Mouse (Mus musculus): ENCODE measurements around the gene Aph1a.
"Not testable (repeated sequence)": the region's sequence is repeated elsewhere in the genome, so short reads cannot be mapped to it uniquely, and the experiment has no call there.

Aph1a gene

DNA sequence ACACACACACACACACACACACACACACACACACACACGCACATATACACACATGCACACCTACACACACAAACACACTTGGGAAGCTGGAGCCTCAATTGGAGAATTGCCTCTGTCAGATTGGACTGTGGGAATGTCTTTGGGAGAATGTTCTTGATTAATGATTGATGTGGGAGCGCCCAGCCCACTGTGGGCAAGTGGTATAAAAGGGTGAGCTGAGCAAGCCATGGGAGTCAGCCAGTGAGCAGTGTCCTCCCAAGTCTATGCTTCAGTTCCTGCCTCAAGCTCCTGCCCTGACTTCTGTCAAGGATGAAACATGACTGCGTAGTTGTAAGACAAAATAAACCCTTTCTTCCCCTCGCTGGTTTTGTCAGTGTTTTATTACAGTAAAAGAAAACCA is 6.2 kb upstream of the Aph1a start:
- no peak for DNase-seq (ENCODE audit: low spot score)

DNA sequence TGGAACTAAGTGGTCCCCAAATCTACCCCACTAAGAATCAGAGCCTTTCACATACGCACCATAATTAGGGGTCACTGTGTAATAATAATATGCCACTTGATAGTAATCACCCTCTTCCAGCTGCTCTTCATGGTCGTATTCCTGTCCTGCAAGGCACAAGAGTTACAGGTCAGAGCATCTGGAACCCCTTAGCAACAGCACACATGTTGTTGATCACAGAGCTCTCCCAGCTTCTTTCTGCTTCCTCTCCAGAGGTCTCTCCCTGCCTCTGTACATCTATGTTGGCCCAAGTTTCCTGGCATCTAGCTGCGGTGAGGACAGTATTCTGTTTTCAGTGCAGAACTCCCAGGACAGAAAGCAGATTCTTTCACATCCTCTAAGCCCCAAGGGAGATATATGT is 4.1 kb upstream of the Aph1a start:
- DNase-seq (ENCODE audit: low spot score): peak; percentile 55

DNA sequence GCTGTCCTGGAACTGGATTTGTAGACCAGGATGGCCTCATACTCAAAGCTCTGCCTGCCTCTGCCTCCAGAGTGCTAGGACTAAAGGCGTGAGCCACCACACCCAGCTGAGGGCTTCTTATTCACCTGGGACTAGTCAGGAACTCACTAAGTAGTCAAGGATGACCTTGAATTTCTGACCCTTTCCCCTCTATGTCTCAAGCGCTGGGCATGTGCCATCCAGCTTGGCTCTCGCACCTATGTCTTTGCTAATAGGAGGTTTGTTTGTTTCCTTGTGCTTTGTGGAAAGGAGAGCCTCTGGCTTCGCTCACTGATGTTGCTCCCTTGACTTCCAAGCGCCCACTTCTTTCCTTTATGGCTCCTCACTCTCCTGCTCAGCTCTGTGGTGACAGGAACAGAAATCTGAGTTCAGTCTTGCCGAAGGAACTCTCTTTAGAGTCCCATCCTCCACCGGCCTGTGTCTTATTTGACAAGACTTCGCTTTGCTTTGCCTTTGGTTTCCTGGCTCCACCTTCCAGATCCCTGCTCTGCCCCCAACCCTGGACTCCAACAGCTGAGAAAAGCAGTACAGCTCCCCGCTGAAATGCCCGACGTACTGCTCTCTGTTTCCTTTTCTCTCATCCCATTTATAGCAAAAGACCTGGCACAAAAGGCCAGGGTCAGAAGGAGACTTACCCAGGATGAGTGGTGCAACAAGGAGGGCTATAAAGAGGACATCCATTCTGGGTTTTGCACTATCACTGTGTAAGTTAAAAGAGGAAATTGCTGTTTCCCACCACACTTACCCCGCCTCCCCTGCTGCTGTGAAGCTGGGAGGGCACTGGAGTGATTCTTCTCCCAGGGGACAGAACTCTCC is 2.3 kb upstream of the Aph1a start, which contains the start of gene BC028528:
Gene BC028528, minus strand, starts transcription at position 795 of the 855 bp plus-strand sequence.
- peak; percentile 75 for DNase-seq (ENCODE audit: low spot score)

DNA sequence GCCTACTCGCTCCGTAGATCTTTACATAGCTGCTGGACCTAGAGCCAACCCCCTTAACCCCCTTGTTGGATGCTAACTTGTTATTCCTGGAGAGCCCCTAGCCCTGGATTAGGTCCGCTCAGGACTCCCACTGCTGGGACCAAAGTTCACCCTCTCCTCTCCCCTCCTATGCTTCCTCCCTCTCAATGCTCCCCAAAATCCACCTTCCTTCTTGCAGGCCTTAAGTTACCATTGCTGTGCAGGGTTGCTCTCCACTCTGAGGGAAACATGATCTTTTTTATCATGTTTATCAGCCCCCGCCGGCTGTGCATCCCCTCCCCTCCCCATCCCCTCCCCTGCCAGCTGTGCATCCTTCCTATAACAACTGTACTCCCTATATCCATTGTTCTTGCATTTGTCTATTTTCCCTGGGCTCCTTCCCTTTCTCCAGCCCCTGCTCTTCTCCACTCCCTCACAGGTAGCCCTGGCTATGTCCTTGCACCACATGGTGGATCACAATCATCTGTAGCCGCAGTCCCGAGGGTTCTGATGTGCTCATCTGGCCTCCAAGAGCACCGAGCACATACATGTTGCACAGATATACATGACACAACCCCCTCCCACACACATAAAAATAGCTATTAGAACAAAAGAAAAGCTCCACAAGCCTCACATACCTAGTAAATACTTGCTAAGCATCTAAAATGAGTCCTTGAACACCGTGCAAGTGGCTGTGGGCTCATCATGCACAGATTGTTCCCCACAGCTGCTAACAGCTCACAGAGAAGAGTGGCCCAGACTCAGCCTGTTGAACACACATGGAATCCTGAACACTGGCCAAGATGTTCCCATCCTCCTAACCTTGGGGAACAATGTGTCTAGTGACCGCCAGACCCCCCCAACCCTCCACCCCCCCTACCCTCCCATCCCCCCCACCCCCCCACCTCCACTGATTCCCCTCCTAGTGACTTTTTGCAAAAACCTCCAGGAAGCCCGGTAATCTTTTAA is 1.4 kb upstream of the Aph1a start:
- DNase-seq (ENCODE audit: low spot score): no peak

DNA sequence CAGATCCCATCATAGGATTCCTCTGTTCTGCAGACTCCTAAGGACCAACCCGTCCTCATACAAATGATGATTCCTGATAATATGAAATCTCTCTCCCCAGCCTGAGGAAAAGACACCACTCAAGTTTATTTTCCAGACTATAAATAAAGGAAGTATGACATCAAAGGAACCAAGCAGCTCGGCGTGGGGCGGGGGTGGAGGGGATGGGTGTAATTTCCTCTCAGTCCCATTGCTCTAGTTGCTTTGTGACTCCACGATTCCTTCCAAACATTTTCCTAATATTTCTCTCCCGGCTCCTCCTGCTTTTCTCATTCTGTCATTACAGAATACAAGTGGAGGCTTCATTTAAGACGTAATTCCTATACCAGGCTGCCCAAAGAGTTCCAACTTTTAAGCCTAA is 643 bp upstream of the Aph1a start:
- DNase-seq (ENCODE audit: low spot score): no peak

DNA sequence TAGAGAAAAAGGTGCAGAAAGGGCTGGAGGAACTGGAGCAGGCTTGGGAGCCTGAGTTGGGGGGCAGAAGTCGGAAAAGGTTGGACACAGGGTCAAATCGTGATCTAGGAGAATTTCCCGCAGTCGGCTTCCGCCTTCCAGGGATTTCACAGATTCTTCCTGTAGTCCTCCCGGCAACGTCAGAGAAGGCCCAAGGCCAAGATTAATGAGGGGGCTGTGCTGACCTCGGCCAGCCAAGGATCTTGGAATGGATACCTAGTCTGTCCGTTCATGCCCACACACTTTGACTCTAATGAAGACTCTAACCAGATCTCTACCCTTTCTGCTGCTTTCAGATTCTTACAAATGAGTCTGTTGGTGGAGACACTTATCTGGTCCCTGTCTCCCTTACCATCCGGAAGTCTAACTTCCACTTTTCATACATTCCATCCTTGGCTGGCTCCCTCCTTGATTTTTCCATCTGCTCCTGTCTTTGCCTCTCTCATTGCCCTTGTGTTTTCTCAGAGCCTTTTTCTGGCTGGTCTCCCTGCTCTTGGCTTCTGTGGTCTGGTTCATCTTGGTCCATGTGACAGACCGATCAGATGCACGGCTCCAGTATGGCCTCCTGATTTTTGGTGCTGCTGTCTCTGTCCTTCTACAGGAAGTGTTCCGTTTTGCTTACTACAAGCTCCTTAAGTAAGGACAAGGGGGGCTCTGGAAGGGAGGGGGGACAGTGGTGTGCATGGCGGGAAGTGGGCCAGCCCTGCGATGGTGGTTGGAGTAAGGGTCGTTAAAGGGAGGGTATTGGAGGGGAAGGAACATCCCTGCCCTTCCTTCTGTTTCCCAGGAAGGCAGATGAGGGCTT is 770 bp downstream of the Aph1a start:
- DNase-seq (ENCODE audit: low spot score): peak; percentile 67

DNA sequence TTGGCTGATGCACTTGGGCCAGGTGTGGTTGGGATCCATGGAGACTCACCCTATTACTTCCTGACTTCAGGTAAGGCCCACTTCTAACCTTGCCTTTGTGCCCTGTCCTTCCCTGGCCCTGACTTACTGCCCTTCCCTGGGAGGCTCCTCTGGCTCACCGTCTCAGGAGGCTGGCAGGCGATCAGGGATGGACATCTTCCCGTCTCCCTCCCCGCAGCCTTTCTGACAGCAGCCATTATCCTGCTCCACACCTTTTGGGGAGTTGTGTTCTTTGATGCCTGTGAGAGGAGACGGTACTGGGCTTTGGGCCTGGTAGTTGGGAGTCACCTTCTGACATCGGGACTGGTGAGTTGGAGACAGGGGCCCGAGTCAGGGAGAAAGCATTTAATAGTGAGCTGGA is 1.7 kb downstream of the Aph1a start:
- not testable (repeated sequence) for DNase-seq (ENCODE audit: low spot score)

DNA sequence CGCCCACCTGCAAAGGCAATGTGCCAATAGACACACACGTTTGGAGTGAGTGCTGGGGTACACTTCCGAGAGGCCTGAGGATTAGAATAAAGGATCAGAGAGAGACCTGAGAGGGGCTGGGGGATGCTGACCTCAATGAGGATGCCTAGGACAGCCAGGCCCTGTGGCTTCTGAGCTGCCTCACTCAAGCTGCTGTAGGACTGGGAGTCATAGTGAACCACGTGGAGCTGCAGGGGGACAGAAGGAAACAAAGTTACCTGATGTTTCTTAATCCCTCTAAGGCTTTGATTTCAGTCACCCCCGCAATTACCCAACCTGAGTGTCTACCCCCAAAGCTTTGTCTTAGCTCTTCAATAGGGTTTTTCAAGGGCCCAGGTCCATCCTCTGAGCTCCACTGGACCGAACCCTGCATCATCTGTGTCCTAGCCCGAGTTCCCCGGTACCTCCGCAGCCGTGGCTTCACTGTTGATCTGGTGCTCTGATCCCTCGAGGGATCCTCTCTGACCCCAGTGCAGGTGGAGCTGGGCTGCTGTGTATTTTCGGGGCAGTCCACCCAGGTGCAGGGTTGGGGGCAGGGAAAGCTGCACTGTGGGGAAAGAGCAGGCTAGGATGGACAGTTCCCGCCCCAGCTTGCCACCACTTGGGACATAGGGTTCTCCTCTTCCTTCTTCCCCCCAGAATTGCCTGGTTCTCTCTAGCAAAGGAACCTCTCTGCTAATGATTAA is 6.2 kb downstream of the Aph1a start:
- DNase-seq (ENCODE audit: low spot score): no peak

DNA sequence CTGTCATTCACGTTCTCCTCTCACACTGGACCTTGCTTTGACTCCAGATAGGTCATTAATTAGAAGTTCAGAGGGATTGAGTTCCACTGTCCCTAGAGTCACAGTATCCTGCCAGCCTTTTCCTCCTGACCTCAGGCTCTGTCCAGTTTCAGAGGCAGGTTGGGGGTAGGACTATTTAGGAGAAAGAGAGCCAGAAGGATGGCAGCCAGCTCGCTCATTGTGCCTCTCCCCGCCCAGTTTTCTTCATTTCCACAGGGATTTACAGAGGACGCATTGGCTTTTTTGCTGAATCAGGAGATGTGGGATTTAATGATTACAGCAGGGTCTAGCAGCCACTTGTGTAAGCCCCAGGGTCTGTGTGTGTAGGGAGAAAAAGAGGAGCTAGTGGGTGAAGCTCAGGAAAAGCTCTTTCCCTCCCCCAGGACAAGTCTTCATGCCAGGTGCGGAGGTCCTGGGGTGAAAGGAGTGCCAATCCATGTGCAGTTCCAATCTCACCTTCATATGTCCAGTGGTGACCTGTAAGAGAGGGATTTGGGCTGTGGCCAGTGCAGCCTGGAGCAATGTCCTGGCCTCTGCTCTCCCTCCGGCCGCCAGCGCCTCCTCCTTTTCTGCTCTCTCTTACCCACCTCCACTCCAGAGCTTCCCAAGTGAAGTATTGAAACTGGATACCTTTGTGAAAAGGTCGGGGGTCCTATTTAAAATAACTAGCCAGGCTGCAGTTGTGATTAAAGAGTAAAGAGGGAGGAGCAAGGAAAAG is 8.0 kb downstream of the Aph1a start:
- no peak for DNase-seq (ENCODE audit: low spot score)

DNA sequence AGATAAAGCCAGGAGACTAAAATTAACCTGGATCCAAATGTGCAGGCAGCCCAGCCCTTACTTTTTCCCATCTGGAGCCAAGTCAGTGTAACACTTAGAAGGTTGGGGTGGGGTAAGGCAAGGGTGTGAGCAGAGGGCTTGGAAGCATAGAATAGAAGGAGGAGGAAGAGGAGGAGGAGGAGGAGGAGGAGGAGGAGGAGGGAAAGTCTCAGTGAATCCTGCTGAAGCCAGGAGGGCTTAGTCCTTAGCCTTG is 8.5 kb downstream of the Aph1a start:
- DNase-seq (ENCODE audit: low spot score): no peak

DNA sequence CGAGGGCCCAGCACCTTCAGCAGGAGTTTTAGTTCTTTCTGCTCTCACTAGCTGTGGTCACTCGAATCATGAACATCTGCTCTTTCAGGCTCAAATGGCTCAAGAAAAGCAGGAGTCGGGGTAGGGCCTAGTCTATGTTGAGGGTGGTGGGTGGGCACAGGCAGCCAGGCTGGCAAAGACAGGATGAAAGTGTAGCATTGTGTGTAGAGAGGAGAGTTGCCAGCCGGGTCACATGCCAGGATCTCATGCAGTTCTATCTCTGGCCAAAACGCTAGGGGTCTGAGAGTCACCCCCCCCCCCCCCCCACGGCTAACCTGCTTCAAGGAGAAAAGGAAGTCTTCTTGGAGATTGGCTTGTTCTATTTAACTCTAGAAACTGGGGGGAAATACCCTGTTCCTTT is 8.9 kb downstream of the Aph1a start:
- DNase-seq (ENCODE audit: low spot score): no peak

DNA sequence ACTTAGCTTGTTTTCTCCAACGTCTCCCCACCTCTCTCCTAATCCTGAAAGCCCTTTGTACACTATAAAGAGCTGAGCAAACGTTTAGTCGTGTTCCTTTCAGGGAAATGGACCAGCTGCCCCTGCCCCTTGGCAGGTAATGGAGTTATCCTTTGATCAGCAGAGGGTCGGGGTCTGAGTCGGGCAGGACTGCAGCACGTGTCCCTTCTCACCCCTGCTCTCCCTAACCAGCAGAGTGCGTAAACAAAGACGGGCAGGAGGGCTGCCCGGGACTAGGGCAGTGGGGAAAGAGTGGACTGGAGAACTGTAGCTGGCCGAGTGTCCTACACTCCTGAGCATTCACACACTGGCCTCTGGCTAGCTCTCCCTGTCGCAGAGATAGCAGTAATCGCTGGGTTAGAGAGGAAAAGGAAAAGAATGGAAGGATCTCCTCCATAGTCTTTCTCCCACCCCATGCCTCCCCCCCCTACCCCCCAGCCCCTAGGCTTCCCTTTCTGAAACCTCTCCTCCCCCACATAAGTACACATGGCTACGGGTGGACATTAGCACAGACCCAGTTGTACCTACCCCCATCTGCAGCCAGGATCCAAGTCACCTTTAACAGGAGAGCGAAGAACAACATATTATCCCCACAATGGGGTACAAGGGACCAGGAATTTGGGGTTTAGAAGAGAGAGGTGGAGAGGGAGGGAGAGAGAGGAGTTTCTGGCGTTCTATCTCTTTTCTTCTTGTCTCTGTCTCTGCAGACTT is 10.2 kb downstream of the Aph1a start:
- peak; percentile 72 for DNase-seq (ENCODE audit: low spot score)

DNA sequence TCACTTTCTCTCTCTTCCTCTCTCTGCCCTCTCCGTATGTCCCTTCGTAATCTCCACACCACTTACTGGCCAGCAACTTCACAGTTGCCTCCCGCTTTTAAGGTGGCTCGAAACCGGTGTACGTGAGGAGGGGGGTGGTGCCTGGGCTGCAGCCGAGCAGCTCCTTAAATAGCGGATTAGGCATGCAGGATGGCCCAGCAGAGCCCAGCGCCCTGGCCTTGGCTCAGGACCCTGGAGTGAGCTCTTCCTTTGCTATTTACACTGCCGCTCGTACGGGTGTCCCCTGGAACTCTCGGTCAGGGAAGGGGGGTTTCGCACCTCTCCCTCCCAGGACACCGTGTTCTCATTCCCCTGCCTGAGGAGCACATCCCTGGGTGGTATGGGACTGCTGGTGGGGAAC is 10.8 kb downstream of the Aph1a start, which contains the start of gene Car14:
Gene Car14, minus strand, starts transcription at position 124 of the 400 bp plus-strand sequence.
- DNase-seq (ENCODE audit: low spot score): peak; percentile 79

DNA sequence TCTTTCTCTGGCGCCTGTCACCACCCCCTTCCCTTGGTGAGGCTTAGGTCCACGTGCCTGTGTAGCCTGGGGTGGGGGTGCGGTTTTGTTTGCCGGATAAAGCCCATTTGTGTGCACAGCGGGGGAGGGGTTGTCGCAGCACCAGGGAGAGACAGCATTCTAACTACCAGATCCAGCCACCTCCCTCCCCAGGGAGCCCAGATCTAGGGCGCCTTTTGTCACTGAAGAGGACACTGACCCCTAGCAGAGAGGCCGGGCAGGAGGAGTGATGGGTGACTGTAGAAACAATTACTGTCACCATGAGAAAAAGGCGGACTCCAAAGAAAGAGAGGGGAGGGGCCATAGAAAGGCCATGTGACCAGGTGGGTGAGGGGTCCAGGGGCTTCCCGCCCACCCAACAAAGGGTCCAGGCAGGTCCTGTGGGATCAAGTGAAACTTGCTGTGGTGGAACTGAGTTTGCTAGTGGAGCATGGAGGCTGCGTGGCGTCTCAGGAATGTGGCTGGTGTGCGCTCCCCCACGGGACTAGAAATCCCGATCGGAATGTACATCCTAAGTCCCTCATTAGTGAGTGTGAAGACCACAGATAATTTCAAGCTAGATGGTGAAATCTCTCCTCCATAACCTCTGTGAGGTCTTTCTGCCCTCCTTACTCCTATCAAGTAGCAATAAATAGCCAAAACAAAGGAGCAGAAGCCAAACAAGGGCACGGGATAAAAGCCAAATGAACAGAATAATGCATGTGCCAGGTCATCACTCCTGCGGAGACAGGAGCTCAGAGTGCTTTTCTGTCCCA is 11.6 kb downstream of the Aph1a start:
- peak; percentile 84 for DNase-seq (ENCODE audit: low spot score)

DNA sequence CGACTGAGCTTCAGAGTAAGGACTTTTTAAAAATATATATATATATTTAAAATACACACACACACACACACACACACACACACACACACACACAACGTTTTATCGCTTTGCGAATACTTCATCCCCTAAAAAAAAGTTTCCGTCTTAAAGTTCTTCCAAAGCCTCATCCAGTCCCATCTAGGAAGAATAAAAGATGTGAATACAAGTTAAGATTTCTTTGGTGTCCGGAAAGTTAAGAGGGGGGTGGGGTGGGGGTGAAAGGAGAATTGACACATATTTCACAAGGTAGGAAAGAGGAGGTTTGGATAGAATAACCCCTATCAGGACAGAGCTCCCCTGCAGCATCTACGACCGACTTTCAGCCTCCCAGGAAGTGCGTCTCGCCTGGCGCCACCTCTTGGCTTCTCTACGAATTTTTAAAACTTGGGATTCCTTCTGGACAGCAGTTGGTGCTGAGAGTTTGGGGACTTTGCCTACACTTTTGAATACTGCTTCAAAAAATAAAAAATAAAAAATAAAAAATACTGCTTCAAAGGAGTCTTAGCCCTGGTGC is 12.2 kb downstream of the Aph1a start:
- peak; percentile 87 for DNase-seq (ENCODE audit: low spot score)

DNA sequence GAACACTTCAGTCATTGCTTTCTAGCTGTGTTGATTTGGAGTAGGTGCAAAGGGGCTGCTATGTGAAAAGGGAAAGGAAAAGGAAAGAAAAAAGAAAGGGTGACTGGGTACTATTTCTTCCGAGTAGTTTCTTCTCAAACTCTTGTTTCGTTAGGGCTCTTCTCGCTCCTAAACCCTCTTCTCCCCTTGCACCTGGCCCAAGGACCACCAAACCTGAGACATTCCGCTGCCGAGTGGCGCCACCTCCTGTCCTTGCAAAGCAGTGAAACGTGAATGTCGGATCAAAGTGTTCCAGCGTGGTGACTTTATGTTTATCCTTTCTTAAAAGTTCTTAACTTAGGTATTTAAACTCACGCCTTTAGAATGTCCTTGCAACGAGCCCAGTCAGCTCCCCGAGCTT is 13.1 kb downstream of the Aph1a start:
- DNase-seq (ENCODE audit: low spot score): peak; percentile 90

DNA sequence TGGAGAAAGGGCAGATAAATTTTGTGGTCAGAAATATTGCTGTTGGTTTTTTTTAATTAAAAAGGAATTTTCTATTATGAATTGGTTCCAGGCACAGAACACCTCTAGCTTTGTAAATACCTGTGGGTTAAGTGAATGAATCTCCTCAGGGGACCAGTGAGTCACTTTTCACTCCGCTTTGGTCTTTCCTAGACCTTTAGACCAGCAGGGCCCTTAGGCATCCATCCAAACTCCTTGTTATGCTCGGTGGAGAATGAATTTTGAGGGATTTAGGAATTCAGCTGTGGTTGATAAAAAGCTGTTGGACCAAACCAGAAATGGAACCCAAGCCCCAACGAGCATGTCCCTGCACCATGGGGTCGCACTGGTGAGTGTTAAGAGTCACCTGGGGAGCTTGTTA is 13.8 kb downstream of the Aph1a start:
- DNase-seq (ENCODE audit: low spot score): no peak

DNA sequence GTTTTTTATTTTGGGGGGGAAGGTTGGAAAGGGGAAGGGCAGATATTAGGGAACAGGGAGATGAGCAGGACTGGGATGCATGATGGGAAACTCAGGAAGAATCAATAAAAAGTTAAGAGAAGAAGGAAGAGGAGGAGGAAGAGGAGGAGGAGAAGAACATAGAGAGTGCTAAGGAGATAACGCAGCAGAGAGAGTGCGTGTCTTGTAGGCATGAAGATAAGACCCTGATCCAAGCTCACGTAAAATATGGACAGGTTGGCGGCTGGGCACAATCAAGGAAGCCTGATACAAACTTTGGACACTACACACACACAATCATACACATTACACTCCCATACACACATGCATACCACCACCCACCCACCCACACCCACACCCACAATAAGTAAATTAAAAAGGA is 20.9 kb downstream of the Aph1a start:
- DNase-seq (ENCODE audit: low spot score): no peak

DNA sequence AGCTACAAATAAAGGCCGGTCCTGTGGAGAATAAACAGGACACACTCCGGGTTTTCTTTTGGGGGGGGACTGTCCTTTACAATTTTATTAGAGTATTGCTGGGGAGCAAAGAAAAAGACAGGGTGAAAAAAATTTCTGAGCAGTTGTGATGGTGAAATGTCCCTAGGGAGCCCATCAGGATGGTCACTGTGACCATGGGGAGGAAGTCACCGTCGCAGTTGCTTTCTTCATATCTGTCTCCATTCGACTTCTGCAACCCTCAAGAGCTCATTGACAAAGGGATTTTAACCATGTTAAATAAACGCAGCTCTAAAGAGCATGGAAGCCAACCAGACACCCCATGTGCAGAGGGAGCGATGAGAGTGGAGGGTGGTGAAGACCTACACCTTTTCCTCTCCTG is 23.0 kb downstream of the Aph1a start:
- DNase-seq (ENCODE audit: low spot score): no peak
